Mouse (Mus musculus): ENCODE measurements around the gene Tubb3. TPM values are rescaled to one million over a fixed set of nuclear protein-coding genes. Genes with fewer than 3 reads are reported as not detected.

Tubb3 gene
- polyA plus RNA-seq, 1 experiment from 2014 or later: 1,050 TPM

Other genes starting within 250 kb of the Tubb3 start
- gene Dpep1, start 225.2 kb upstream of the Tubb3 start, polyA plus RNA-seq (2016; fragmentation: Nextera tagmentation; extraction: Ambion mirVana): 0.35 and 0.36 TPM in 2 replicates
- gene Chmp1a, start 198.7 kb upstream of the Tubb3 start, polyA plus RNA-seq (2016; fragmentation: Nextera tagmentation; extraction: Ambion mirVana): 160 and 166 TPM in 2 replicates
- 8.3 and 8.8 TPM in 2 replicates for gene Spata33, start 198.6 kb upstream of the Tubb3 start, polyA plus RNA-seq (2016; fragmentation: Nextera tagmentation; extraction: Ambion mirVana)
- 37.6 and 39.1 TPM in 2 replicates for gene Cdk10, start 186.6 kb upstream of the Tubb3 start, polyA plus RNA-seq (2016; fragmentation: Nextera tagmentation; extraction: Ambion mirVana)
- 2.8 and 3.1 TPM in 2 replicates for gene Spata2l, start 175.2 kb upstream of the Tubb3 start, polyA plus RNA-seq (2016; fragmentation: Nextera tagmentation; extraction: Ambion mirVana)
- gene Zfp276, start 157.2 kb upstream of the Tubb3 start, polyA plus RNA-seq (2016; fragmentation: Nextera tagmentation; extraction: Ambion mirVana): 32.9 and 35.0 TPM in 2 replicates
- gene Vps9d1, start 157.1 kb upstream of the Tubb3 start, polyA plus RNA-seq (2016; fragmentation: Nextera tagmentation; extraction: Ambion mirVana): 37.7 and 44.3 TPM in 2 replicates
- gene Fanca, start 92.8 kb upstream of the Tubb3 start, polyA plus RNA-seq (2016; fragmentation: Nextera tagmentation; extraction: Ambion mirVana): 20.9 and 21.0 TPM in 2 replicates
- gene Spire2, start 78.7 kb upstream of the Tubb3 start, polyA plus RNA-seq (2016; fragmentation: Nextera tagmentation; extraction: Ambion mirVana): 28.9 and 32.2 TPM in 2 replicates
- gene Tcf25, start 37.7 kb upstream of the Tubb3 start, polyA plus RNA-seq (2016; fragmentation: Nextera tagmentation; extraction: Ambion mirVana): 212 and 231 TPM in 2 replicates
- 0.09 and 0.20 TPM in 2 replicates for gene Mc1r, start 4.3 kb upstream of the Tubb3 start, polyA plus RNA-seq (2016; fragmentation: Nextera tagmentation; extraction: Ambion mirVana)
- 40.1 and 42.5 TPM in 2 replicates for gene Def8, start 12.1 kb downstream of the Tubb3 start, polyA plus RNA-seq (2016; fragmentation: Nextera tagmentation; extraction: Ambion mirVana)
- gene Afg3l1, start 66.5 kb downstream of the Tubb3 start, polyA plus RNA-seq (2016; fragmentation: Nextera tagmentation; extraction: Ambion mirVana): 64.7 and 66.5 TPM in 2 replicates
- 48.0 and 48.8 TPM in 2 replicates for gene Dbndd1, start 104.0 kb downstream of the Tubb3 start, polyA plus RNA-seq (2016; fragmentation: Nextera tagmentation; extraction: Ambion mirVana)
- 41.7 and 44.6 TPM in 2 replicates for gene Gas8, start 107.4 kb downstream of the Tubb3 start, polyA plus RNA-seq (2016; fragmentation: Nextera tagmentation; extraction: Ambion mirVana)
- 11.2 and 11.6 TPM in 2 replicates for gene Rhou, start 242.5 kb downstream of the Tubb3 start, polyA plus RNA-seq (2016; fragmentation: Nextera tagmentation; extraction: Ambion mirVana)

All from hindbrain, embryonic 12.5 days (tissue).